Comparison of ENCODE assay signal across 8 mouse cellular contexts in genomic region chr13:21362621-21363248, GRCm38 (mm10). TPM values are rescaled to one million over a fixed set of nuclear protein-coding genes. Genes with fewer than 3 reads are reported as not detected.
A peak's percentile ranks its signal among the peaks of the same experiment; 100 is the strongest.
DNase-seq lines count a peak whose midpoint lies in the region; ATAC-seq and TF ChIP-seq lines count a peak whose summit lies in the region.

Gene Zscan12, plus strand, starts transcription at chr13:21362820.

- H3ac ChIP-seq in C2C12 (ENCODE audit: control insufficient read depth, insufficient read length, low read depth) (peak within 1 kb of the TSS; percentile 94), myocyte (ENCODE audit: control insufficient read depth, insufficient read length) (peak within 1 kb of the TSS; percentile 4)

- DNase-seq in brain, embryonic 14.5 days (ENCODE audit: low read depth): peak; percentile 98
- peak; percentile 94 for DNase-seq in liver, adult 2 months (ENCODE audit: extremely low read depth, low read depth, low spot score)
- DNase-seq in splenic B cell, adult 2 months (ENCODE audit: low read depth, low spot score): peak; percentile 53

- WGBS in heart, embryonic 11.5 days (ENCODE audit: insufficient replicate concordance): under 1% methylated on average over 29 of the region's 29 CpGs
- under 1% methylated on average over 29 of the region's 29 CpGs for WGBS in kidney, embryonic 16.5 days
- under 1% methylated on average over 29 of the region's 29 CpGs for WGBS in liver, adult 2 months

- H3K27me3 ChIP-seq in C2C12 (ENCODE audit: control insufficient read depth, insufficient read depth, insufficient read length) (no peaks in the 10 kb centered on the region), myocyte (ENCODE audit: control insufficient read depth, insufficient read depth, insufficient read length) (no peaks in the 10 kb centered on the region)
- no peaks in the 10 kb centered on the region for H3K27me3 ChIP-seq in erythroblast, embryonic 14.5 days (ENCODE audit: control insufficient read depth)
- H3K27me3 ChIP-seq in heart, embryonic 11.5 days (ENCODE audit: control insufficient read depth, insufficient read depth, low read length): no peaks in the 10 kb centered on the region
- no peaks in the 10 kb centered on the region for H3K27me3 ChIP-seq in kidney, embryonic 16.5 days (ENCODE audit: insufficient read depth, low read length)
- no peaks in the 10 kb centered on the region for H3K27me3 ChIP-seq in liver, adult 2 months (ENCODE audit: control insufficient read depth, insufficient read depth, low read length)
- H3K27me3 ChIP-seq in splenic B cell, adult 2 months (ENCODE audit: control insufficient read depth, insufficient read depth, low read length, poor library complexity, severe bottlenecking): no peaks in the 10 kb centered on the region

- peaks cover 23% of the 10 kb centered on the region for H3K79me2 ChIP-seq in C2C12 (ENCODE audit: control insufficient read depth, insufficient read depth)
- H3K79me2 ChIP-seq in liver, adult 2 months (ENCODE audit: control insufficient read depth, insufficient read depth, low read length): no peaks in the 10 kb centered on the region
- no peaks in the 10 kb centered on the region for H3K79me2 ChIP-seq in myocyte (ENCODE audit: control insufficient read depth, insufficient read depth)

- H3K4me3 ChIP-seq in C2C12 (ENCODE audit: insufficient read depth, poor library complexity, severe bottlenecking): peak within 1 kb of the TSS; percentile 56
- H3K4me3 ChIP-seq in erythroblast, embryonic 14.5 days (replicated peaks): peak within 1 kb of the TSS; percentile 91
- peak within 1 kb of the TSS; percentile 77 for H3K4me3 ChIP-seq in heart, embryonic 11.5 days (ENCODE audit: low read depth, low read length)
- H3K4me3 ChIP-seq in kidney, embryonic 16.5 days (ENCODE audit: low read length): peak within 1 kb of the TSS; percentile 89
- H3K4me3 ChIP-seq in liver, adult 2 months (ENCODE audit: insufficient read depth, low read depth, low read length): peak within 1 kb of the TSS; percentile 81
- peak within 1 kb of the TSS; percentile 48 for H3K4me3 ChIP-seq in myocyte

- H3K36me3 ChIP-seq in C2C12 (ENCODE audit: control insufficient read depth, insufficient read depth) (no peaks in the 10 kb centered on the region), myocyte (ENCODE audit: control insufficient read depth, insufficient read depth) (no peaks in the 10 kb centered on the region)
- H3K36me3 ChIP-seq in erythroblast, embryonic 14.5 days (ENCODE audit: control insufficient read depth): peaks cover 18% of the 10 kb centered on the region
- peaks cover 3% of the 10 kb centered on the region; the same call in 1 of the 2 replicates for H3K36me3 ChIP-seq in heart, embryonic 11.5 days (ENCODE audit: control insufficient read depth, insufficient read depth, low read length)
- peaks cover 6% of the 10 kb centered on the region; the same call in 1 of the 2 replicates for H3K36me3 ChIP-seq in kidney, embryonic 16.5 days (ENCODE audit: insufficient read depth, low read length)
- peaks cover 6% of the 10 kb centered on the region for H3K36me3 ChIP-seq in liver, adult 2 months (ENCODE audit: control insufficient read depth, insufficient read depth, low read length)
- H3K36me3 ChIP-seq in splenic B cell, adult 2 months (ENCODE audit: control insufficient read depth, insufficient read depth, low read length, poor library complexity, severe bottlenecking): no peaks in the 10 kb centered on the region

- H3K79me3 ChIP-seq in C2C12 (ENCODE audit: low read depth): no peaks in the 10 kb centered on the region

- peak; percentile 95 for ATAC-seq in heart, embryonic 11.5 days (replicated peaks; ENCODE audit: insufficient number of reproducible peaks, low FRiP score, low TSS enrichment)
- peak; percentile 100 for ATAC-seq in kidney, embryonic 16.5 days (ENCODE audit: low FRiP score, low TSS enrichment)

- H3K9me3 ChIP-seq in erythroblast, embryonic 14.5 days (ENCODE audit: control insufficient read depth, low read length): no peaks in the 10 kb centered on the region
- H3K9me3 ChIP-seq in heart, embryonic 11.5 days (replicated peaks; ENCODE audit: control insufficient read depth, low read length): no peaks in the 10 kb centered on the region
- no peaks in the 10 kb centered on the region for H3K9me3 ChIP-seq in kidney, embryonic 16.5 days (ENCODE audit: low read length)

- H3K27ac ChIP-seq in heart, embryonic 11.5 days (ENCODE audit: low read depth, low read length): peak within 1 kb of the TSS; percentile 76
- peak within 1 kb of the TSS; percentile 72 for H3K27ac ChIP-seq in kidney, embryonic 16.5 days (ENCODE audit: low read length)
- peak within 1 kb of the TSS; percentile 61 for H3K27ac ChIP-seq in liver, adult 2 months (replicated peaks; ENCODE audit: insufficient read depth, low read depth, low read length)

- H3K4me1 ChIP-seq in erythroblast, embryonic 14.5 days (ENCODE audit: control insufficient read depth): peaks cover 31% of the 10 kb centered on the region
- peaks cover 3% of the 10 kb centered on the region for H3K4me1 ChIP-seq in heart, embryonic 11.5 days (ENCODE audit: control insufficient read depth, insufficient read depth, low read length)
- H3K4me1 ChIP-seq in kidney, embryonic 16.5 days (ENCODE audit: insufficient read depth, low read length): peaks cover 19% of the 10 kb centered on the region
- peaks cover 6% of the 10 kb centered on the region; the same call in 1 of the 2 replicates for H3K4me1 ChIP-seq in liver, adult 2 months (ENCODE audit: control insufficient read depth, insufficient read depth, low read length)

- peak; percentile 83; the same call in 1 of the 2 replicates for TF ChIP-seq POLR2A in brain, embryonic 14.5 days (IDR thresholded peaks at IDR 0.05; ENCODE audit: borderline replicate concordance, extremely low read depth, insufficient read depth, insufficient read length, poor library complexity, severe bottlenecking)
- TF ChIP-seq POLR2A in liver, adult 2 months (IDR thresholded peaks at IDR 0.05; ENCODE audit: extremely low read depth, insufficient read depth, low read length): peak; percentile 82
- peak; percentile 96 for TF ChIP-seq POLR2A in myocyte (IDR thresholded peaks at IDR 0.05; ENCODE audit: insufficient read length, low read depth)

- peak within 1 kb of the TSS; percentile 96 for H3K9ac ChIP-seq in heart, embryonic 11.5 days (ENCODE audit: low read depth, low read length)
- H3K9ac ChIP-seq in kidney, embryonic 16.5 days (replicated peaks; ENCODE audit: low read length): peak within 1 kb of the TSS; percentile 92
- H3K9ac ChIP-seq in liver, adult 2 months (ENCODE audit: low read depth, low read length): peak within 1 kb of the TSS; percentile 78

- H3K4me2 ChIP-seq in heart, embryonic 11.5 days: peak within 1 kb of the TSS; percentile 68
- peak within 1 kb of the TSS; percentile 71 for H3K4me2 ChIP-seq in kidney, embryonic 16.5 days (replicated peaks; ENCODE audit: low read depth, low read length)
- peak within 1 kb of the TSS; percentile 90 for H3K4me2 ChIP-seq in myocyte (ENCODE audit: low read depth)

- no peak for TF ChIP-seq CTCF in C2C12 (IDR thresholded peaks at IDR 0.05; ENCODE audit: control insufficient read depth, insufficient read depth, insufficient read length)
- no peak for TF ChIP-seq CTCF in brain, embryonic 14.5 days (IDR thresholded peaks at IDR 0.05; ENCODE audit: borderline replicate concordance, extremely low read depth, insufficient read depth, insufficient read length)
- TF ChIP-seq CTCF in liver, adult 2 months (IDR thresholded peaks at IDR 0.05; ENCODE audit: low read depth, low read length): no peak

TF ChIP-seq in C2C12, 6 proteins besides CTCF, POLR2A, EP300 and RAD21:
- no peak for TF ChIP-seq MYOG (IDR thresholded peaks at IDR 0.05; ENCODE audit: control insufficient read depth, extremely low read depth, insufficient read length)
- TF ChIP-seq MAX (IDR thresholded peaks at IDR 0.05): peak; percentile 82

TF ChIP-seq in myocyte, 11 proteins besides CTCF, POLR2A, EP300 and RAD21:
- TF ChIP-seq REST (IDR thresholded peaks at IDR 0.05; ENCODE audit: insufficient read depth, insufficient read length) (no peak), POLR2AphosphoS2 (IDR thresholded peaks at IDR 0.05; ENCODE audit: insufficient read length, low read depth) (peak; percentile 96), TCF3 (IDR thresholded peaks at IDR 0.05; ENCODE audit: insufficient read length, low read depth) (no peak), MYOG (IDR thresholded peaks at IDR 0.05; ENCODE audit: control insufficient read depth in 1 of 3, insufficient read depth in 1 of 3, insufficient read length in 2 of 3, low read depth in 2 of 3) (peak in 1 of 3 experiments; percentile 8)

RNA-seq across cellular contexts. Expression of gene Zscan12, which starts in this region (rescaled TPM):
- 3.1 TPM for polyA plus RNA-seq in C2C12 (2012; fragmentation: generic; extraction: Trizol)
- polyA plus RNA-seq in brain, embryonic 14.5 days (2012; rRNA removed): 9.5 and 10.2 TPM in 2 replicates
- polyA plus RNA-seq in erythroblast, embryonic 14.5 days (2012): 0.04 and 0.09 TPM in 2 replicates
- polyA plus RNA-seq in heart, embryonic 11.5 days (2014; fragmentation: Nextera tagmentation; extraction: Ambion mirVana): 9.3 and 9.9 TPM in 2 replicates
- 12.9 and 13.9 TPM in 2 replicates for polyA plus RNA-seq in kidney, embryonic 16.5 days (2015; fragmentation: Nextera tagmentation; extraction: Ambion mirVana)
- total RNA-seq in liver, adult 2 months (2014; rRNA removed): 5.4 and 6.0 TPM in 2 replicates
- polyA plus RNA-seq in liver, adult 2 months (2012; rRNA removed): 1.0 and 1.2 TPM in 2 replicates
- 2.8 TPM for polyA plus RNA-seq in myocyte (2012; fragmentation: generic; extraction: Trizol)

Comparison
In these comparisons a context has a peak if more than half of its experiments do, and no peak if none do; other contexts are left out.
1. Peak in every context shown above with its lines: DNase-seq, ATAC-seq, H3K4me3 ChIP-seq and H3K27ac ChIP-seq.